Comparison of ENCODE assay signal across 25 mouse cellular contexts in genomic region chr8:66404711-66405414, GRCm38 (mm10).
A peak's percentile ranks its signal among the peaks of the same experiment; 100 is the strongest.
DNase-seq lines count a peak whose midpoint lies in the region; ATAC-seq lines count a peak whose summit lies in the region.
"Had no signal": no experiment of that assay in that cellular context is flagged by ENCODE, and none has a peak within 500 bp of the region (broad histone marks: within the 10 kb centered on the region; RNA-seq: fewer than 3 reads in every experiment).

No protein-coding gene starts in this region.

- no peak overlapping the region for H3K27ac ChIP-seq in forebrain, embryonic 14.5 days (ENCODE audit: low read depth, low read length)
- H3K27ac ChIP-seq in forebrain, embryonic 11.5 days (ENCODE audit: low read depth, low read length) = no peak overlapping the region
- H3K27ac ChIP-seq in midbrain, embryonic 11.5 days (ENCODE audit: low read depth, low read length) = no peak overlapping the region
- H3K27ac ChIP-seq in midbrain, embryonic 15.5 days = no peak overlapping the region
- H3K27ac ChIP-seq in macrophage = peak overlapping the region; percentile 31; the same call in 1 of the 2 replicates
- H3K27ac ChIP-seq: layer of hippocampus, adult 2 months; limb, embryonic 12.5 days; liver, embryonic 14.5 days; lung, embryonic 15.5 days had no signal

- no peaks in the 10 kb centered on the region for H3K36me3 ChIP-seq in forebrain, embryonic 14.5 days (ENCODE audit: control insufficient read depth, insufficient read depth, low read length)
- no peaks in the 10 kb centered on the region for H3K36me3 ChIP-seq in forebrain, embryonic 11.5 days (ENCODE audit: control insufficient read depth, insufficient read depth, low read length)
- no peaks in the 10 kb centered on the region for H3K36me3 ChIP-seq in midbrain, embryonic 11.5 days (ENCODE audit: control insufficient read depth, insufficient read depth, low read length)
- no peaks in the 10 kb centered on the region for H3K36me3 ChIP-seq in midbrain, embryonic 15.5 days (replicated peaks)
- peaks cover 20% of the 10 kb centered on the region for H3K36me3 ChIP-seq in macrophage (ENCODE audit: inconsistent target)
- H3K36me3 ChIP-seq: limb, embryonic 12.5 days; lung, embryonic 15.5 days had no signal

- H3K9me3 ChIP-seq in forebrain, embryonic 14.5 days (replicated peaks; ENCODE audit: control insufficient read depth, low read length) = no peaks in the 10 kb centered on the region
- H3K9me3 ChIP-seq in forebrain, embryonic 11.5 days (ENCODE audit: control insufficient read depth, low read length) = no peaks in the 10 kb centered on the region
- no peaks in the 10 kb centered on the region for H3K9me3 ChIP-seq in midbrain, embryonic 11.5 days (ENCODE audit: control insufficient read depth, low read length)
- H3K9me3 ChIP-seq in midbrain, embryonic 15.5 days = no peaks in the 10 kb centered on the region
- H3K9me3 ChIP-seq: limb, embryonic 12.5 days; lung, embryonic 15.5 days had no signal

- DNase-seq in forebrain, embryonic 14.5 days (ENCODE audit: low spot score) = peak; percentile 17
- DNase-seq in forebrain, embryonic 11.5 days (ENCODE audit: low spot score) = no peak
- DNase-seq in midbrain, embryonic 11.5 days (ENCODE audit: low spot score, missing footprints) = no peak
- peak; percentile 25 to 26 for DNase-seq in B cell, adult 2 months
- no peak for DNase-seq in heart, adult 9 months (ENCODE audit: low spot score in 2 of 2)
- no peak for DNase-seq in frontal cortex, postnatal 14 days (ENCODE audit: low spot score in 2 of 2)
- DNase-seq: cerebellum, adult 8-10 months; cerebellum, postnatal 36 days; embryo, embryonic 11 days; gastrocnemius, postnatal 10 days; kidney, postnatal 25 days; layer of hippocampus, postnatal 36 days; lung, postnatal 36 days; right cerebral cortex, adult 18-20 months; right cerebral cortex, postnatal 4 days had no signal

- H3K27me3 ChIP-seq in forebrain, embryonic 14.5 days (replicated peaks; ENCODE audit: control insufficient read depth, insufficient read depth, low read length) = no peaks in the 10 kb centered on the region
- H3K27me3 ChIP-seq in forebrain, embryonic 11.5 days (ENCODE audit: control insufficient read depth, insufficient read depth, low read length) = no peaks in the 10 kb centered on the region
- no peaks in the 10 kb centered on the region for H3K27me3 ChIP-seq in midbrain, embryonic 11.5 days (ENCODE audit: control insufficient read depth, insufficient read depth, low read length)
- no peaks in the 10 kb centered on the region for H3K27me3 ChIP-seq in midbrain, embryonic 15.5 days (replicated peaks)
- H3K27me3 ChIP-seq: limb, embryonic 12.5 days; lung, embryonic 15.5 days had no signal

- no peak overlapping the region for H3K4me3 ChIP-seq in forebrain, embryonic 14.5 days (ENCODE audit: low read depth, low read length)
- H3K4me3 ChIP-seq in forebrain, embryonic 11.5 days (ENCODE audit: low read depth, low read length) = no peak overlapping the region
- no peak overlapping the region for H3K4me3 ChIP-seq in midbrain, embryonic 11.5 days (ENCODE audit: low read depth, low read length)
- H3K4me3 ChIP-seq in midbrain, embryonic 15.5 days = no peak overlapping the region
- no peak overlapping the region for H3K4me3 ChIP-seq in macrophage (ENCODE audit: inconsistent target)
- H3K4me3 ChIP-seq: layer of hippocampus, adult 2 months; limb, embryonic 12.5 days; lung, embryonic 15.5 days had no signal

- 70% methylated on average over 2 of the region's 2 CpGs for WGBS in forebrain, embryonic 14.5 days
- WGBS in forebrain, embryonic 11.5 days = 88% methylated on average over 2 of the region's 2 CpGs
- WGBS in midbrain, embryonic 11.5 days = 82% methylated on average over 2 of the region's 2 CpGs
- WGBS in midbrain, embryonic 15.5 days = 80% methylated on average over 2 of the region's 2 CpGs
- 71% methylated on average over 2 of the region's 2 CpGs for WGBS in macrophage (ENCODE audit: missing documents)

- peak; percentile 37; the same call in 1 of the 2 replicates for ATAC-seq in forebrain, embryonic 14.5 days
- no peak for ATAC-seq in forebrain, embryonic 11.5 days (replicated peaks; ENCODE audit: low FRiP score)
- ATAC-seq in midbrain, embryonic 11.5 days (ENCODE audit: low FRiP score) = 0 out of 2 replicates have a peak, but pooled peaks have one; percentile 27
- no peak for ATAC-seq in midbrain, embryonic 15.5 days (replicated peaks)
- ATAC-seq: hindbrain, embryonic 16.5 days; intestine, postnatal 0 days; Patski had no signal

- H3K4me1 ChIP-seq in forebrain, embryonic 14.5 days (ENCODE audit: control insufficient read depth, insufficient read depth, low read length) = no peaks in the 10 kb centered on the region
- no peaks in the 10 kb centered on the region for H3K4me1 ChIP-seq in forebrain, embryonic 11.5 days (replicated peaks; ENCODE audit: control insufficient read depth, insufficient read depth, low read length)
- H3K4me1 ChIP-seq in midbrain, embryonic 11.5 days (ENCODE audit: control insufficient read depth, insufficient read depth, low read length) = no peaks in the 10 kb centered on the region
- no peaks in the 10 kb centered on the region for H3K4me1 ChIP-seq in midbrain, embryonic 15.5 days
- H3K4me1 ChIP-seq: limb, embryonic 12.5 days; lung, embryonic 15.5 days had no signal

- H3K9ac ChIP-seq in forebrain, embryonic 14.5 days (ENCODE audit: low read length) = no peak overlapping the region
- no peak overlapping the region for H3K9ac ChIP-seq in forebrain, embryonic 11.5 days (ENCODE audit: low read length)
- no peak overlapping the region for H3K9ac ChIP-seq in midbrain, embryonic 11.5 days (ENCODE audit: low read length)
- H3K9ac ChIP-seq in midbrain, embryonic 15.5 days = no peak overlapping the region
- H3K9ac ChIP-seq: limb, embryonic 12.5 days; liver, embryonic 14.5 days; lung, embryonic 15.5 days had no signal

- peaks cover 90% of the 10 kb centered on the region; the same call in 1 of the 2 replicates for H3K79me2 ChIP-seq in macrophage (ENCODE audit: inconsistent target)

- H3K4me2 ChIP-seq in forebrain, embryonic 14.5 days (ENCODE audit: low read length) = no peak overlapping the region
- no peak overlapping the region for H3K4me2 ChIP-seq in forebrain, embryonic 11.5 days (ENCODE audit: low read depth, low read length, severe bottlenecking)
- no peak overlapping the region for H3K4me2 ChIP-seq in midbrain, embryonic 11.5 days
- no peak overlapping the region for H3K4me2 ChIP-seq in midbrain, embryonic 15.5 days
- H3K4me2 ChIP-seq: heart, embryonic 11.5 days; limb, embryonic 12.5 days; lung, embryonic 15.5 days had no signal

Comparison
In these comparisons a context has a peak if more than half of its experiments do, and no peak if none do; other contexts are left out.
1. ATAC-seq: peak in forebrain, embryonic 14.5 days (single experiment) and midbrain, embryonic 11.5 days (single experiment); none in forebrain, embryonic 11.5 days (single experiment) and midbrain, embryonic 15.5 days (single experiment).
2. DNase-seq: peak in forebrain, embryonic 14.5 days (single experiment) and B cell, adult 2 months (2 of 2); none in forebrain, embryonic 11.5 days (single experiment), midbrain, embryonic 11.5 days (single experiment), heart, adult 9 months (0 of 2) and frontal cortex, postnatal 14 days (0 of 2).